Mouse (Mus musculus): Measurements from ENCODE around the gene Olfr1393. TPM values are rescaled to one million over a fixed set of nuclear protein-coding genes. Genes with fewer than 3 reads are reported as not detected.
A peak's percentile ranks its signal among the peaks of the same experiment; 100 is the strongest.
"Not testable (repeated sequence)": the region's sequence is repeated elsewhere in the genome, so short reads cannot be mapped to it uniquely, and the experiment has no call there.

Gene Olfr1393
- total RNA-seq, 1 experiment from 2014 or later = not detected

- ATAC-seq (replicated peaks; ENCODE audit: insufficient number of reproducible peaks, low FRiP score, low TSS enrichment, poor library complexity, severe bottlenecking) = peak; percentile 87
These were observed 6.8 kb upstream of the Olfr1393 start for GRCm38 (mm10) chr11:49271334-49271733.

- no peak for ATAC-seq (replicated peaks; ENCODE audit: insufficient number of reproducible peaks, low FRiP score, low TSS enrichment, poor library complexity, severe bottlenecking)
These were observed 4.1 kb upstream of the Olfr1393 start for GRCm38 (mm10) chr11:49273834-49274519.

GRCm38 (mm10) chr11:49284982-49285381 lies 6.9 kb downstream of the Olfr1393 start, which contains the start of gene Olfr1392:
Gene Olfr1392 (plus strand): TSS chr11:49285282.
- ATAC-seq (replicated peaks; ENCODE audit: insufficient number of reproducible peaks, low FRiP score, low TSS enrichment, poor library complexity, severe bottlenecking) = not testable (repeated sequence)

GRCm38 (mm10) chr11:49287251-49287650 lies 9.1 kb downstream of the Olfr1393 start:
- ATAC-seq (replicated peaks; ENCODE audit: insufficient number of reproducible peaks, low FRiP score, low TSS enrichment, poor library complexity, severe bottlenecking) = no peak

GRCm38 (mm10) chr11:49292777-49293176 lies 14.7 kb downstream of the Olfr1393 start:
- ATAC-seq (replicated peaks; ENCODE audit: insufficient number of reproducible peaks, low FRiP score, low TSS enrichment, poor library complexity, severe bottlenecking) = no peak

GRCm38 (mm10) chr11:49304441-49304840 lies 26.3 kb downstream of the Olfr1393 start, which contains the start of gene Olfr10:
Gene Olfr10 (plus strand): TSS chr11:49304741.
- no peak for ATAC-seq (replicated peaks; ENCODE audit: insufficient number of reproducible peaks, low FRiP score, low TSS enrichment, poor library complexity, severe bottlenecking)

GRCm38 (mm10) chr11:49308547-49308946 lies 30.4 kb downstream of the Olfr1393 start:
- not testable (repeated sequence) for ATAC-seq (replicated peaks; ENCODE audit: insufficient number of reproducible peaks, low FRiP score, low TSS enrichment, poor library complexity, severe bottlenecking)

- no peak for ATAC-seq (replicated peaks; ENCODE audit: insufficient number of reproducible peaks, low FRiP score, low TSS enrichment, poor library complexity, severe bottlenecking)
These were observed 44.3 kb downstream of the Olfr1393 start, which contains the start of gene Olfr1391 for GRCm38 (mm10) chr11:49322442-49322841. Gene Olfr1391 (plus strand): TSS chr11:49322742.

- ATAC-seq (replicated peaks; ENCODE audit: insufficient number of reproducible peaks, low FRiP score, low TSS enrichment, poor library complexity, severe bottlenecking) = no peak
These were observed 48.6 kb downstream of the Olfr1393 start for GRCm38 (mm10) chr11:49326726-49327125.

- ATAC-seq (replicated peaks; ENCODE audit: insufficient number of reproducible peaks, low FRiP score, low TSS enrichment, poor library complexity, severe bottlenecking) = no peak
These were observed 51.6 kb downstream of the Olfr1393 start for GRCm38 (mm10) chr11:49329686-49330085.

Other genes starting within 250 kb of the Olfr1393 start
- gene 9930111J21Rik2, start 227.1 kb upstream of the Olfr1393 start, total RNA-seq (2017) = 84.2 to 227 TPM (median 114 TPM) in 3 replicates
- 15.9 to 85.7 TPM (median 25.2 TPM) in 3 replicates for gene Tgtp2, start 214.1 kb upstream of the Olfr1393 start, total RNA-seq (2017)
- gene Ifi47, start 201.7 kb upstream of the Olfr1393 start, total RNA-seq (2017) = 23.6 to 98.9 TPM (median 35.3 TPM) in 3 replicates
- gene Olfr1396, start 163.4 kb upstream of the Olfr1393 start, total RNA-seq (2017) = not detected in 3 replicates
- not detected in 3 replicates for gene Olfr1395, start 136.0 kb upstream of the Olfr1393 start, total RNA-seq (2017)
- gene Olfr1394, start 123.9 kb upstream of the Olfr1393 start, total RNA-seq (2017) = not detected in 3 replicates
- 0.75 to 2.2 TPM (median 0.78 TPM) in 3 replicates for gene Btnl9, start 91.1 kb upstream of the Olfr1393 start, total RNA-seq (2017)
- gene Zfp62, start 75.0 kb upstream of the Olfr1393 start, total RNA-seq (2017) = 96.4 to 134 TPM (median 134 TPM) in 3 replicates
- 58.6 to 80.8 TPM (median 72.0 TPM) in 3 replicates for gene Mgat1, start 34.1 kb upstream of the Olfr1393 start, total RNA-seq (2017)
- gene Olfr1392, start 7.0 kb downstream of the Olfr1393 start, total RNA-seq (2017) = not detected in 3 replicates
- gene Olfr10, start 26.4 kb downstream of the Olfr1393 start, total RNA-seq (2017) = not detected in 3 replicates
- gene Olfr1391, start 44.4 kb downstream of the Olfr1393 start, total RNA-seq (2017) = not detected in 3 replicates
- gene Olfr1390, start 56.9 kb downstream of the Olfr1393 start, total RNA-seq (2017) = not detected in 3 replicates
- not detected in 3 replicates for gene Olfr1389, start 144.8 kb downstream of the Olfr1393 start, total RNA-seq (2017)
- 0.68 TPM in 1 of 3 replicates, not detected in the others for gene Olfr1388, start 158.3 kb downstream of the Olfr1393 start, total RNA-seq (2017)
- gene Olfr1387, start 177.0 kb downstream of the Olfr1393 start, total RNA-seq (2017) = not detected in 3 replicates
- not detected in 3 replicates for gene Olfr1386, start 186.7 kb downstream of the Olfr1393 start, total RNA-seq (2017)
- gene Olfr1385, start 210.8 kb downstream of the Olfr1393 start, total RNA-seq (2017) = not detected in 3 replicates
- gene Olfr1384, start 228.4 kb downstream of the Olfr1393 start, total RNA-seq (2017) = not detected in 3 replicates
- gene Olfr1383, start 241.3 kb downstream of the Olfr1393 start, total RNA-seq (2017) = not detected in 3 replicates
- 0.19 TPM in 1 of 3 replicates, not detected in the others for gene Olfr1382, start 249.9 kb downstream of the Olfr1393 start, total RNA-seq (2017)

All from monocyte, adult 5-6 weeks (primary cell).